Mouse (Mus musculus): ENCODE measurements around the gene Aff3. TPM values are rescaled to one million over a fixed set of nuclear protein-coding genes. Genes with fewer than 3 reads are reported as not detected.

Gene Aff3
- polyA plus RNA-seq, 1 experiment from 2014 or later = 33.1 TPM

GRCm38 (mm10) chr1:38369166-38369565 is 295.6 kb downstream of the Aff3 start:
- Histone ChIP-seq H3K4me2 (no peak overlapping the region), H3K36me3 (no peaks in the 10 kb centered on the region), H3K9me3 (replicated peaks) (no peaks in the 10 kb centered on the region), H3K4me3 (replicated peaks) (no peak overlapping the region), H3K27ac (replicated peaks) (peak overlapping the region; percentile 48), H3K27me3 (replicated peaks) (no peaks in the 10 kb centered on the region), H3K9ac (replicated peaks) (no peak overlapping the region), H3K4me1 (peaks cover 18% of the 10 kb centered on the region)
- WGBS = 49% methylated on average over 8 of the region's 8 CpGs
- no peak for ATAC-seq (ENCODE audit: low FRiP score)

DNA sequence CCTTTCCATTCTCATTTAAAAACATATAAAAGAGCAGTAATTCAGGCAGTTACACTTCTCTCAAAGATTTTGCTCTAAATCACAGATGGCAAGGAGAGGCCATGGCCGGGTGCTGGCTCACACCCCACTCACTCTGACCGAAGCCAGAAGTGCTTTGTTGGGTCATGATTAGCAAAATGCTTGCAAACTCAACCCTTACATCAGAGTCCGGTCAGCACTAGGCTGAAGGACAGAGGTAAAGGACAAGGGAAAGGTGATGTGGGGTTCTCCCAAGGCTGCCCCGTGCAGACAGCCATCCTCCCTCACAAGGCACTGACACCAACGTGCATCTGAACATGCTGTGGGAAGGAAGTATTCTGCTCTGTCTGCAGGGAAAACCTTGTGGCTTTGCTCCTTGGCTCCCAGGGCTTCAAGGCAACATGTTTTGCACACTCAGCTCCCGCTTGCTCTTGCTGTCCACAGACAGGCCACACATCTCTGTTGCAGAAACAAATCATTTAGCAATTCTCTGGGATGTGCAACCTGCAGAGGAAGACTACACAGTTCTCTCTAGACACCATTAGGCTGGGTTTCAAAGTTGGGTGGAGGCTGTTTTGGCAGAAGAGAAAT is 296.6 kb downstream of the Aff3 start:
- H3K4me3 ChIP-seq (replicated peaks) = no peak overlapping the region
- no peak overlapping the region for H3K9ac ChIP-seq (replicated peaks)
- H3K27me3 ChIP-seq (replicated peaks) = no peaks in the 10 kb centered on the region
- H3K4me2 ChIP-seq = no peak overlapping the region
- ATAC-seq (ENCODE audit: low FRiP score) = peak; percentile 35; the same call in 1 of the 2 replicates
- WGBS = 51% methylated on average over 6 of the region's 6 CpGs
- no peaks in the 10 kb centered on the region for H3K9me3 ChIP-seq (replicated peaks)
- H3K36me3 ChIP-seq = no peaks in the 10 kb centered on the region
- peaks cover 20% of the 10 kb centered on the region for H3K4me1 ChIP-seq
- peak overlapping the region; percentile 64 for H3K27ac ChIP-seq (replicated peaks)

DNA sequence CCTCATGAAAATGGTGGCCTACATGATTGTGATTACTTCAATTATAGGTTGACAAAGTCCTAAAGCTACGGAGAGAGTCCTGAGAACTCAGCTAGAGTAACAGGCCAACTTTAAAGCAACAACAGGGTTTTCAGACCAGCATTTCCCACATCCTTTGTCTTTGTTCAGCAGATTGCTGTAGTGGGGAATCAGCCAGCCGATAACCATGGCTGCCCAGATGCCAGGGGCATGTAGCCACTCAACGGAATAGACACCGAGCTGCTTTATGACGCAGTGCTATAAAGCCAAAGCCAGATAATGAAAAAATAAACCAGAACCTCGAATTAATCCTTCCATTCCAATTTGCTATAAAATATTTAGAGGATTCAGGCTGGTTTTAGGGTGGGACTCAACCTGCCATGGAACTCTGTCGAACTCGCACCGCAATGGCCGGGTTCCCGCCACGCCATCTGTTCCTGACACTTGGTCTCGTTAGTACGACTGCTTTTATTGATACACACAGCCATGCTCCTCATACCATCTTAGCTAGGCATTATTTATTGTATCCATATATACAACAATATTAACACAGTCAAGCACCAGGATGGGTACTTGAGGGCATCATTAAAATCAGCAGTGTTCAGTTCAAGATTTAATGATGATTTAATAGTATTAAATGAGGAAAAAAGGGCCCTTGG is 297.2 kb downstream of the Aff3 start:
- peak; percentile 65 for ATAC-seq (ENCODE audit: low FRiP score)
- Histone ChIP-seq H3K9me3 (replicated peaks) (no peaks in the 10 kb centered on the region), H3K27ac (replicated peaks) (peak overlapping the region; percentile 64; the same call in 1 of the 2 replicates), H3K4me2 (no peak overlapping the region), H3K36me3 (no peaks in the 10 kb centered on the region), H3K27me3 (replicated peaks) (no peaks in the 10 kb centered on the region), H3K9ac (replicated peaks) (no peak overlapping the region), H3K4me3 (replicated peaks) (no peak overlapping the region), H3K4me1 (peaks cover 20% of the 10 kb centered on the region)
- WGBS = 42% methylated on average over 14 of the region's 14 CpGs

GRCm38 (mm10) chr1:38363856-38364255 is 300.9 kb downstream of the Aff3 start:
- peaks cover 15% of the 10 kb centered on the region for H3K4me1 ChIP-seq
- ATAC-seq (ENCODE audit: low FRiP score) = no peak
- WGBS = 80% methylated on average over 2 of the region's 2 CpGs
- no peak overlapping the region for H3K27ac ChIP-seq (replicated peaks)
- H3K36me3 ChIP-seq = no peaks in the 10 kb centered on the region
- no peak overlapping the region for H3K4me3 ChIP-seq (replicated peaks)
- H3K4me2 ChIP-seq = no peak overlapping the region
- H3K9ac ChIP-seq (replicated peaks) = no peak overlapping the region
- no peaks in the 10 kb centered on the region for H3K27me3 ChIP-seq (replicated peaks)
- H3K9me3 ChIP-seq (replicated peaks) = no peaks in the 10 kb centered on the region

DNA sequence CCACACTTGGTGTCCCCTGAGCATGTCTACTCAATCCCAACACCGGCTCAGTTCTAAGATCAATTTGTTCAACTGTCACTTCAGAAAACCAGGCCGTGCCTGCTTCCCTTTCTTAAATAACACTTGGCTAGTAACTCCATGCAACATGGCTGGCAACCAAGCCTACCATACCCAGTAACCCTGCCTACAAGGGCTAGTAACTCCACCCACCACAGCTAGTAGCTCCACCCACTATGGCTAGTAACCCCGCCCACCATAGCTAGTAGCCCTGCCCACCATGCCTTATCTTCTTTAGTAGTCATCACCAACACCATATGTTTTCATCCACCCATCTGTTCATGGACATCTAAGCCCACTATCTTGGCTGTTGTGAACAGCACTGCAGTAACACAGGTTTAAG is 302.5 kb downstream of the Aff3 start:
- WGBS = 90% methylated on average over 3 of the region's 3 CpGs
- Histone ChIP-seq H3K36me3 (no peaks in the 10 kb centered on the region), H3K27me3 (replicated peaks) (no peaks in the 10 kb centered on the region), H3K4me2 (no peak overlapping the region), H3K4me3 (replicated peaks) (no peak overlapping the region), H3K9me3 (replicated peaks) (no peaks in the 10 kb centered on the region), H3K9ac (replicated peaks) (no peak overlapping the region), H3K4me1 (peaks cover 20% of the 10 kb centered on the region), H3K27ac (replicated peaks) (no peak overlapping the region)
- no peak for ATAC-seq (ENCODE audit: low FRiP score)

- H3K27ac ChIP-seq (replicated peaks) = peak overlapping the region; percentile 33; the same call in 1 of the 2 replicates
- no peaks in the 10 kb centered on the region for H3K27me3 ChIP-seq (replicated peaks)
- no peaks in the 10 kb centered on the region for H3K9me3 ChIP-seq (replicated peaks)
- H3K4me1 ChIP-seq = peaks cover 20% of the 10 kb centered on the region
- no peak overlapping the region for H3K4me2 ChIP-seq
- no peak for ATAC-seq (ENCODE audit: low FRiP score)
- 75% methylated on average over 26 of the region's 26 CpGs for WGBS
- H3K4me3 ChIP-seq (replicated peaks) = no peak overlapping the region
- H3K36me3 ChIP-seq = no peaks in the 10 kb centered on the region
- no peak overlapping the region for H3K9ac ChIP-seq (replicated peaks)
Observed at GRCm38 (mm10) chr1:38358797-38359349, 305.9 kb downstream of the Aff3 start.

DNA sequence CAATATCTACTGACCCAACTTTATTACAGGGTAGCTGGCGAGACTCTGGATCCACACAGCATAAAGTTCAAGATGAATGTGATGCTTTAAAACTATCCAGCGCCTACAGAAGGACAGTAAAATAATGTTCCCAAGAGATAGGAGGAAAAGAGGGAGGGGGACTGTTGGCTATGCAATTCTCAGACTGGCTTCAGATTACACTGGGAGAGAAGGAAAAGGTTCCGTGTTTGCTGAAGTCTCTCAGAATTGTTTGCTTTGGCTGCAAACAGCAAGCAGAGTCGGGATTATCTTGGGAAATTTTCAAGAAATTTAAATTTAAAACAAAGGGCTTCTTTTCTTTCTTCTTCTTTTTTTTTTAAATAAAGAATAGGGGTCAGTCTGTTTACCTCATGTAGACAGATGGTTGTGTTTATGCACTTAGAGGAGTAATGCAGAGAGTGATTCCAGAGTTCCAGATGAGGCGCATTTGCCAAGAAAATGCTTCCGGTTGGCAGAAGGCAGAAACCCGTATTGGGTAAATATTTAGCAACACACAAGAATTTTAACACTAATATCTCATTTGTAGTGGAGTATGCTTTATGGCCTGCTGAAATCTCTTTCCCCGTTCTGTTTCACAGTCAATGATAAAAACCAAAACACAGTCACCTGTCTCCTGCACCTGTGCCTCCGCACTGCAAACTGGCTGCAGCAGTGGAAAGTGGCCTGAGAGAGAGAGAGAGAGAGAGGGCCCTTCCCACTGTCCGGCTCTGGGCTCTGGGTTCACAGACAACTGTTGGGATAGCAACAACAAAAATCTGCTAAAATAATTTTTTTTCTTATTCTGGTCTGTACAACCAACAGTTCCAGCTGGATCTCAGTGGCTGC is 306.6 kb downstream of the Aff3 start:
- Histone ChIP-seq H3K36me3 (no peaks in the 10 kb centered on the region), H3K9ac (replicated peaks) (no peak overlapping the region), H3K4me3 (replicated peaks) (no peak overlapping the region), H3K27me3 (replicated peaks) (no peaks in the 10 kb centered on the region), H3K9me3 (replicated peaks) (no peaks in the 10 kb centered on the region), H3K27ac (replicated peaks) (peak overlapping the region; percentile 30; the same call in 1 of the 2 replicates), H3K4me1 (peaks cover 17% of the 10 kb centered on the region), H3K4me2 (no peak overlapping the region)
- no peak for ATAC-seq (ENCODE audit: low FRiP score)
- WGBS = 65% methylated on average over 10 of the region's 10 CpGs

DNA sequence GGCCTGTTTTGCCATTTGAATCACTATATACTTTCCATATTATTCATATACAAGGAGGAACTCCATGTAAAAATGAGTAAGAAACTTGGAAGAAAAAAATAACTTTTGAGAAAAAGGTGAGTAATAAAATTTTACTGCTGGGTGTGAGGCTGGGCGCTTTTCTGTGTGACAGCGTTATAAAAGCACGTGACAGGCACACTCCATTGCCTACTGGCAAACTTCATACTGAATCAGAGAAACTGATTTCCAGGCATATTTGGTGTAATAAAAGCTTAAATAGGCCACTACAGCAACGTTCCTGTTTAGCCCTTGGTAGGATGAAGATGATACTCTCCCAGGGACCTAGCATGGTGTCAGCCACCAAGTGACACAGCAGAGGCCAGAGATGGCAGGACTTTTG is 310.2 kb downstream of the Aff3 start:
- 79% methylated on average over 4 of the region's 4 CpGs for WGBS
- Histone ChIP-seq H3K4me1 (peaks cover 19% of the 10 kb centered on the region), H3K4me2 (no peak overlapping the region), H3K36me3 (no peaks in the 10 kb centered on the region), H3K27me3 (replicated peaks) (no peaks in the 10 kb centered on the region), H3K4me3 (replicated peaks) (no peak overlapping the region), H3K9ac (replicated peaks) (no peak overlapping the region), H3K9me3 (replicated peaks) (no peaks in the 10 kb centered on the region), H3K27ac (replicated peaks) (no peak overlapping the region)
- ATAC-seq (ENCODE audit: low FRiP score) = no peak

- Histone ChIP-seq H3K27ac (replicated peaks) (no peak overlapping the region), H3K4me3 (replicated peaks) (no peak overlapping the region), H3K9me3 (replicated peaks) (no peaks in the 10 kb centered on the region; the same call in 1 of the 2 replicates), H3K9ac (replicated peaks) (no peak overlapping the region), H3K27me3 (replicated peaks) (no peaks in the 10 kb centered on the region), H3K4me2 (no peak overlapping the region), H3K36me3 (no peaks in the 10 kb centered on the region), H3K4me1 (peaks cover 4% of the 10 kb centered on the region; the same call in 1 of the 2 replicates)
- ATAC-seq (ENCODE audit: low FRiP score) = no peak
- WGBS = 90% methylated on average over 4 of the region's 4 CpGs
Observed at GRCm38 (mm10) chr1:38347346-38347745, 317.4 kb downstream of the Aff3 start.

GRCm38 (mm10) chr1:38334206-38334605 is 330.5 kb downstream of the Aff3 start:
- Histone ChIP-seq H3K4me2 (no peak overlapping the region), H3K27ac (replicated peaks) (no peak overlapping the region), H3K4me1 (peaks cover 9% of the 10 kb centered on the region; the same call in 1 of the 2 replicates), H3K4me3 (replicated peaks) (no peak overlapping the region), H3K36me3 (no peaks in the 10 kb centered on the region), H3K27me3 (replicated peaks) (no peaks in the 10 kb centered on the region), H3K9me3 (replicated peaks) (no peaks in the 10 kb centered on the region), H3K9ac (replicated peaks) (no peak overlapping the region)
- WGBS = 73% methylated on average over 7 of the region's 7 CpGs
- ATAC-seq (ENCODE audit: low FRiP score) = no peak

GRCm38 (mm10) chr1:38332919-38333318 is 331.8 kb downstream of the Aff3 start:
- ATAC-seq (ENCODE audit: low FRiP score) = no peak
- 89% methylated on average over 5 of the region's 5 CpGs for WGBS
- H3K27ac ChIP-seq (replicated peaks) = no peak overlapping the region
- H3K4me2 ChIP-seq = no peak overlapping the region
- H3K4me1 ChIP-seq = peaks cover 9% of the 10 kb centered on the region; the same call in 1 of the 2 replicates
- H3K36me3 ChIP-seq = no peaks in the 10 kb centered on the region
- H3K4me3 ChIP-seq (replicated peaks) = no peak overlapping the region
- H3K9ac ChIP-seq (replicated peaks) = no peak overlapping the region
- H3K27me3 ChIP-seq (replicated peaks) = no peaks in the 10 kb centered on the region
- H3K9me3 ChIP-seq (replicated peaks) = no peaks in the 10 kb centered on the region
